Mouse (Mus musculus): ENCODE measurements around the gene Gm5415. TPM values are rescaled to one million over a fixed set of nuclear protein-coding genes. Genes with fewer than 3 reads are reported as not detected.

Gene Gm5415
- not detected in 2 replicates for polyA plus RNA-seq (2012; rRNA removed; ENCODE audit: low replicate concordance)

DNA sequence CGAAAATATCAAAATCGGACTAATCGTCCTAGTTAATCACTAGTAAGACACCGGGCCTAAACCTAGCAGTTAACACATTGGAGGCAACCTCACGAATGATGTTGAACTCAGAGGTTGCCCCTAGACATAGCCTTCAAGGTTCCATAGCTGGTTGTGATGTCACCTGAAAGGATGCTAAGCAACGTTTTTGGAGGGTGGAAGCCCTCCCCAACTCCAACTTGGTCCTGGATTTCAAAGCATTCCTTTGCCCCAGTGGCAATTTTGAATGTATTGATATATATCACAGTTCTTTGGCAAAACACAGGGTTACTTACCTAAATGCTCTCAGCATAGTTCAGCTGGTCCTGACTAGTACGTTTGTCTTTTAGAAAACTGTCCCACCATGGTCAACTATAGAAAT lies at the start of gene Gm5415:
TSS of gene Gm5415 (minus strand) at position 101 of the 400 bp plus-strand sequence.

